Mouse (Mus musculus): ENCODE data around the gene Adgb.

Adgb gene

GRCm38 (mm10) chr10:10471961-10472610, at the start of gene Adgb:
Gene Adgb (minus strand): TSS chr10:10472326.
- 15% methylated on average over 22 of the region's 22 CpGs for WGBS

- WGBS: 74% methylated on average over 1 of the region's 1 CpGs
These were observed 8.0 kb upstream of the Adgb start for GRCm38 (mm10) chr10:10480139-10480538.

- 75% methylated on average over 10 of the region's 10 CpGs for WGBS
These were observed 5.3 kb upstream of the Adgb start for GRCm38 (mm10) chr10:10477429-10477828.

GRCm38 (mm10) chr10:10476956-10477355, 4.8 kb upstream of the Adgb start:
- WGBS: 59% methylated on average over 5 of the region's 5 CpGs

GRCm38 (mm10) chr10:10476549-10476948, 4.4 kb upstream of the Adgb start:
- WGBS: 85% methylated on average over 2 of the region's 2 CpGs

GRCm38 (mm10) chr10:10468699-10469547, 3.2 kb downstream of the Adgb start:
- WGBS: 36% methylated on average over 6 of the region's 6 CpGs

- WGBS: 77% methylated on average over 2 of the region's 2 CpGs
These were observed 12.0 kb downstream of the Adgb start for GRCm38 (mm10) chr10:10460113-10460512.

GRCm38 (mm10) chr10:10456991-10457390, 15.1 kb downstream of the Adgb start:
- WGBS: 74% methylated on average over 5 of the region's 5 CpGs

GRCm38 (mm10) chr10:10449067-10449466, 23.1 kb downstream of the Adgb start:
- 65% methylated on average over 3 of the region's 3 CpGs for WGBS

GRCm38 (mm10) chr10:10444841-10445466, 27.2 kb downstream of the Adgb start:
- WGBS: 44% methylated on average over 3 of the region's 3 CpGs

- WGBS: 57% methylated on average over 1 of the region's 1 CpGs
These were observed 37.1 kb downstream of the Adgb start for GRCm38 (mm10) chr10:10435014-10435413.

- 75% methylated on average over 5 of the region's 5 CpGs for WGBS
These were observed 42.5 kb downstream of the Adgb start for GRCm38 (mm10) chr10:10429635-10430034.

- WGBS: 88% methylated on average over 7 of the region's 7 CpGs
These were observed 43.1 kb downstream of the Adgb start for GRCm38 (mm10) chr10:10429032-10429431.

GRCm38 (mm10) chr10:10424383-10424782, 47.7 kb downstream of the Adgb start:
- 89% methylated on average over 2 of the region's 2 CpGs for WGBS

- 75% methylated on average over 5 of the region's 5 CpGs for WGBS
These were observed 61.1 kb downstream of the Adgb start for GRCm38 (mm10) chr10:10411046-10411445.

- WGBS: 16% methylated on average over 3 of the region's 3 CpGs
These were observed 64.0 kb downstream of the Adgb start for GRCm38 (mm10) chr10:10408166-10408565.

- WGBS: 71% methylated on average over 4 of the region's 4 CpGs
These were observed 76.2 kb downstream of the Adgb start for GRCm38 (mm10) chr10:10395784-10396481.

- 54% methylated on average over 1 of the region's 1 CpGs for WGBS
These were observed 97.5 kb downstream of the Adgb start for GRCm38 (mm10) chr10:10374629-10375028.

GRCm38 (mm10) chr10:10364025-10364424, 108.1 kb downstream of the Adgb start:
- 72% methylated on average over 1 of the region's 1 CpGs for WGBS

GRCm38 (mm10) chr10:10355605-10356227, 116.4 kb downstream of the Adgb start:
- WGBS: 7% methylated on average over 3 of the region's 3 CpGs

GRCm38 (mm10) chr10:10352184-10352583, 119.9 kb downstream of the Adgb start:
- whole genome bisulfite sequencing: 81% methylated on average over 3 of the region's 3 CpGs
